Mouse (Mus musculus): ENCODE data around the gene Marveld1.

Gene Marveld1

GRCm38 (mm10) chr19:42170025-42170969 is 23.1 kb downstream of the Marveld1 start:
- peak; percentile 85 to 89 for DNase-seq (ENCODE audit: low spot score in 2 of 2)

- no peak for DNase-seq (ENCODE audit: low spot score in 2 of 2)
These were observed 29.6 kb downstream of the Marveld1 start for GRCm38 (mm10) chr19:42176841-42177240.

DNA sequence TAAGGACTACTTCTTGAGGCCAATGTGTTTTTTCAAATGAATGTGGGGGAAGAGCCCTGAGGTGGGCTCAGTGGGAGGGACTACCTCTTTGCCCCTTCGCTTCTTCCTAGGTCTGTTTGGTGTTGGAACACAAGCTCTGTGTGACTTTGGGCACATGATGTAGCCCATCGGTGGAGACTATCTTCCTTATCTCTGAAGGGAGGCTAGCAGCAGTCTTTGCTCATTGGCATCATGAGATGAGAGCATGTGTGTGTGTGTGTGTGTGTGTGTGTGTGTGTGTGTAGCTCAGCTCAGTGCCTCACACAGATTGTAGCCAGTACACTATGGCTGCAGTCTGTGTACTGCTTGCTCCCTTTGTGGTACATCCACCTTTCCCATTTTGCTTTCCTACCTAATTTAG is 30.3 kb downstream of the Marveld1 start:
- DNase-seq (ENCODE audit: low spot score in 2 of 2): no peak

GRCm38 (mm10) chr19:42179356-42179755 is 32.2 kb downstream of the Marveld1 start:
- no peak for DNase-seq (ENCODE audit: low spot score in 2 of 2)

GRCm38 (mm10) chr19:42182673-42183072 is 35.5 kb downstream of the Marveld1 start:
- DNase-seq (ENCODE audit: low spot score in 2 of 2): no peak

DNA sequence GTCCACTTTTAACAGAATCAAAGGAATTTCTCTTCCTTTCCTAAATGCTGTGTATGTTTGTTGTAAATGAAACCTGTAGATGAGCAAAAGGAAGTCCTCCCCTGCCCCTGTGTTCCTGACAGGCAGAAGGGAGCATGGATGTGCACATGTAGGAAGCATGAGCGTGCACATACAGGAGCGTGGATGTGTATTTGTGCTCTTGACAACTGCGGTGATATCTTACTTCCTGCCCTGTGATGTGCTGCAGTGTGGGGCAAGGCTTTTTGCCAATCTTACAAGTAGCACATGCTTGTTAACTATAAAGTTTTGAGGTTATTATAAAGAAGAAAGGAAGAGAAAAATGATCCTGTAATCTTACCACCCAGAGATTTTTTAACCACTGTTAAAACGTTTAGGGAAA is 42.5 kb downstream of the Marveld1 start:
- DNase-seq (ENCODE audit: low spot score in 2 of 2): no peak

- peak in 1 of 2 experiments; percentile 38 for DNase-seq (ENCODE audit: low spot score in 2 of 2)
These were observed 43.3 kb downstream of the Marveld1 start for GRCm38 (mm10) chr19:42190494-42190893.

GRCm38 (mm10) chr19:42193311-42193710 is 46.1 kb downstream of the Marveld1 start:
- no peak for DNase-seq (ENCODE audit: low spot score in 2 of 2)

DNA sequence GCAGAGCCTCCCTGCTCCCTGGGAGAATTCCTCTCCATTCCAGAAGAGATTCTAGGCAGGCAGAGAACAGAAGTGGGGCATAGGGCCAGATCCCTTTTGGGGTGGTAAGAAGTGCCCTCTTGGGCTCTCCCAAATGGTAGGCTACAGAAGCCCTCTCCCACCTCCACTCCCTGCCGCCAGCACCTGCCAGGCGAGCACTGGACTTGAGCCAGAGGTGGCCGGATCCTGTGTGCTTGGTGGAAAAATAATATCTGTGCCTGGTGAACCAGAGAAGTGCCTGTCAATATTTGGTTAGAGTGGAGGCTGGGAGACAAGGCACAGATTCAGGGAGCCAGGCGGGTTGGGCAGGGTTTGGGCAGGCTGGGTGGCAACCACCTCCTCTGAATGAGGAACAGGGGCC is 49.2 kb downstream of the Marveld1 start:
- DNase-seq (ENCODE audit: low spot score in 2 of 2): no peak

- no peak for DNase-seq (ENCODE audit: low spot score in 2 of 2)
These were observed 49.9 kb downstream of the Marveld1 start for GRCm38 (mm10) chr19:42197066-42197465.

- DNase-seq (ENCODE audit: low spot score in 2 of 2): no peak
These were observed 50.8 kb downstream of the Marveld1 start for GRCm38 (mm10) chr19:42198026-42198425.

Measured in frontal cortex, postnatal 14 days (tissue).